10 mouse cellular contexts compared by ENCODE assay signal in genomic region chr5:118773866-118774265, GRCm38 (mm10).
DNase-seq lines count a peak whose midpoint lies in the region; ATAC-seq and TF ChIP-seq lines count a peak whose summit lies in the region.
"Had no signal": no experiment of that assay in that cellular context is flagged by ENCODE, and none has a peak within 500 bp of the region (broad histone marks: within the 10 kb centered on the region; RNA-seq: fewer than 3 reads in every experiment).

No protein-coding gene starts in this region.

- no peak overlapping the region for H3K4me2 ChIP-seq in lung, postnatal 0 days (replicated peaks; ENCODE audit: low read depth, low read length)
- H3K4me2 ChIP-seq: heart, embryonic 13.5 days had no signal

- H3K27me3 ChIP-seq in MEL (ENCODE audit: control insufficient read depth in 1 of 2, insufficient read depth in 2 of 2, low read length in 2 of 2), result no peaks in the 10 kb centered on the region
- no peaks in the 10 kb centered on the region for H3K27me3 ChIP-seq in lung, postnatal 0 days (replicated peaks; ENCODE audit: insufficient read depth, low read length)

- no peaks in the 10 kb centered on the region for H3K36me3 ChIP-seq in MEL (ENCODE audit: control insufficient read depth in 1 of 2, insufficient read depth in 2 of 2, low read length in 2 of 2)
- no peaks in the 10 kb centered on the region for H3K36me3 ChIP-seq in lung, postnatal 0 days (ENCODE audit: insufficient read depth, low read length)
- H3K36me3 ChIP-seq: heart, embryonic 13.5 days had no signal

- WGBS in lung, postnatal 0 days, result 24% methylated on average over 3 of the region's 3 CpGs

- H3K27ac ChIP-seq in MEL (ENCODE audit: control insufficient read depth, low read depth, low read length), result no peak overlapping the region
- H3K27ac ChIP-seq in lung, postnatal 0 days (ENCODE audit: low read length), result no peak overlapping the region
- H3K27ac ChIP-seq: heart, embryonic 13.5 days; macrophage had no signal

- DNase-seq in cerebellum, postnatal 25 days, result peak; percentile 37 to 54
- DNase-seq in cerebellum, adult 8-10 months, result no peak
- DNase-seq in left cerebral cortex, postnatal 14 days (ENCODE audit: low spot score in 2 of 2), result peak; percentile 58 to 66
- DNase-seq in left cerebral cortex, adult 9 months (ENCODE audit: low spot score in 2 of 2), result no peak
- peak; percentile 59 for DNase-seq in MEL (ENCODE audit: low read depth, low spot score)
- peak; percentile 50 for DNase-seq in embryo, embryonic 11.5 days (ENCODE audit: low read depth, low spot score)
- DNase-seq in lung, postnatal 0 days (ENCODE audit: low spot score), result peak; percentile 48

- H3K9me3 ChIP-seq in MEL (replicated peaks; ENCODE audit: insufficient read depth, low read length), result no peaks in the 10 kb centered on the region
- H3K9me3 ChIP-seq in lung, postnatal 0 days (ENCODE audit: low read length), result no peaks in the 10 kb centered on the region
- H3K9me3 ChIP-seq: heart, embryonic 13.5 days had no signal

- TF ChIP-seq EP300 in MEL (IDR thresholded peaks at IDR 0.05; ENCODE audit: low read depth in 1 of 2, low read length in 2 of 2), result no peak
- TF ChIP-seq EP300 in lung, postnatal 0 days (IDR thresholded peaks at IDR 0.05), result no peak

- no peak for TF ChIP-seq POLR2A in MEL (IDR thresholded peaks at IDR 0.05; ENCODE audit: control insufficient read depth in 1 of 2, insufficient read depth in 1 of 2, low read depth in 1 of 2, low read length in 2 of 2, poor library complexity in 1 of 2)

- no peak overlapping the region for H3K4me3 ChIP-seq in MEL (ENCODE audit: control insufficient read depth in 1 of 2, insufficient read depth in 1 of 2, low read depth in 2 of 2, low read length in 2 of 2)
- H3K4me3 ChIP-seq in lung, postnatal 0 days (ENCODE audit: low read depth, low read length), result no peak overlapping the region
- H3K4me3 ChIP-seq: heart, embryonic 13.5 days had no signal

- TF ChIP-seq CTCF in MEL (IDR thresholded peaks at IDR 0.05 in 2 of 3, conservative IDR thresholded peaks at IDR 0.05 in 1 of 3; ENCODE audit: control insufficient read depth in 1 of 3, insufficient read depth in 1 of 3, low read depth in 2 of 3, low read length in 3 of 3, poor library complexity in 1 of 3, severe bottlenecking in 1 of 3), result peak; percentile 81 to 89 (median 87)
- TF ChIP-seq CTCF in lung, postnatal 0 days (IDR thresholded peaks at IDR 0.05), result peak; percentile 86

- H3K79me2 ChIP-seq in MEL (ENCODE audit: control insufficient read depth, insufficient read depth, low read length, poor library complexity), result no peaks in the 10 kb centered on the region

- H3K9ac ChIP-seq in MEL (ENCODE audit: control insufficient read depth, low read depth, low read length, poor library complexity, severe bottlenecking), result no peak overlapping the region
- no peak overlapping the region for H3K9ac ChIP-seq in lung, postnatal 0 days (replicated peaks; ENCODE audit: low read depth)
- H3K9ac ChIP-seq: heart, embryonic 13.5 days had no signal

- no peaks in the 10 kb centered on the region for H3K4me1 ChIP-seq in MEL (ENCODE audit: control insufficient read depth in 1 of 2, insufficient read depth in 2 of 2, low read length in 2 of 2)
- no peaks in the 10 kb centered on the region for H3K4me1 ChIP-seq in lung, postnatal 0 days (ENCODE audit: insufficient read depth, low read depth, low read length)

- intact Hi-C loops in left cerebral cortex, postnatal 14 days (cut with DNase I), result no loop called here

- peak; percentile 91 for TF ChIP-seq RAD21 in MEL (IDR thresholded peaks at IDR 0.05; ENCODE audit: low read depth, low read length)

- no peak for ATAC-seq in lung, postnatal 0 days
- no peak for ATAC-seq in megakaryocyte progenitor cell, adult 5-6 weeks (replicated peaks; ENCODE audit: poor library complexity)

TF ChIP-seq in MEL, 35 proteins besides CTCF, POLR2A, EP300 and RAD21:
- 0 out of 2 replicates have a peak, but pooled peaks have one; percentile 18 for TF ChIP-seq SIN3A (IDR thresholded peaks at IDR 0.05; ENCODE audit: low read length)
- no peak for TF ChIP-seq RCOR1 (IDR thresholded peaks at IDR 0.05; ENCODE audit: low read depth, low read length)
- TF ChIP-seq CHD2 (IDR thresholded peaks at IDR 0.05; ENCODE audit: low read length), result no peak
- peak; percentile 89 for TF ChIP-seq ZC3H11A (IDR thresholded peaks at IDR 0.05; ENCODE audit: low read depth, low read length)
- peak; percentile 91 for TF ChIP-seq SMC3 (IDR thresholded peaks at IDR 0.05; ENCODE audit: low read depth, low read length)

Comparison
In these comparisons a context has a peak if more than half of its experiments do, and no peak if none do; other contexts are left out.
1. DNase-seq: peak in cerebellum, postnatal 25 days (2 of 2), left cerebral cortex, postnatal 14 days (2 of 2), MEL (single experiment), embryo, embryonic 11.5 days (single experiment) and lung, postnatal 0 days (single experiment); none in cerebellum, adult 8-10 months (single experiment) and left cerebral cortex, adult 9 months (0 of 2).